Mouse (Mus musculus): ENCODE data around the gene Arl8b. TPM values are rescaled to one million over a fixed set of nuclear protein-coding genes. Genes with fewer than 3 reads are reported as not detected.

Gene Arl8b
- polyA plus RNA-seq, 1 experiment = 41.2 TPM

GRCm38 (mm10) chr6:108791498-108791897, 8.6 kb downstream of the Arl8b start:
- TF ChIP-seq TCF3 (IDR thresholded peaks at IDR 0.05; ENCODE audit: insufficient read length, low read depth) = no peak
- TF ChIP-seq USF1 (IDR thresholded peaks at IDR 0.05; ENCODE audit: low read depth) = no peak
- TF ChIP-seq POLR2A (IDR thresholded peaks at IDR 0.05; ENCODE audit: insufficient read length, low read depth) = no peak
- no peak for TF ChIP-seq CEBPB (IDR thresholded peaks at IDR 0.05; ENCODE audit: insufficient read depth, poor library complexity, severe bottlenecking)
- Histone ChIP-seq H3K4me2 (ENCODE audit: low read depth) (no peak overlapping the region), H3K36me3 (ENCODE audit: control insufficient read depth, insufficient read depth) (no peaks in the 10 kb centered on the region), H3ac (ENCODE audit: control insufficient read depth, insufficient read length) (no peak overlapping the region), H3K4me3 (no peak overlapping the region), H3K27me3 (ENCODE audit: control insufficient read depth, insufficient read depth, insufficient read length) (no peaks in the 10 kb centered on the region), H3K79me2 (ENCODE audit: control insufficient read depth, insufficient read depth) (peaks cover 100% of the 10 kb centered on the region)

- H3ac ChIP-seq (ENCODE audit: control insufficient read depth, insufficient read length) = no peak overlapping the region
- no peaks in the 10 kb centered on the region for H3K36me3 ChIP-seq (ENCODE audit: control insufficient read depth, insufficient read depth)
- TF ChIP-seq E2F4 (IDR thresholded peaks at IDR 0.05; ENCODE audit: insufficient read depth) (no peak), CEBPB (IDR thresholded peaks at IDR 0.05; ENCODE audit: insufficient read depth, poor library complexity, severe bottlenecking) (no peak), SRF (IDR thresholded peaks at IDR 0.05; ENCODE audit: control insufficient read depth, insufficient read length, low read depth) (no peak), MAX (IDR thresholded peaks at IDR 0.05; ENCODE audit: low read depth) (no peak), REST (IDR thresholded peaks at IDR 0.05; ENCODE audit: insufficient read depth, insufficient read length) (no peak), POLR2AphosphoS2 (IDR thresholded peaks at IDR 0.05; ENCODE audit: insufficient read length, low read depth) (no peak), TCF12 (IDR thresholded peaks at IDR 0.05; ENCODE audit: insufficient read depth, poor library complexity, severe bottlenecking) (no peak), USF1 (IDR thresholded peaks at IDR 0.05; ENCODE audit: low read depth) (no peak), POLR2A (IDR thresholded peaks at IDR 0.05; ENCODE audit: insufficient read length, low read depth) (no peak), TCF3 (IDR thresholded peaks at IDR 0.05; ENCODE audit: insufficient read length, low read depth) (no peak), MYOD1 (IDR thresholded peaks at IDR 0.05; ENCODE audit: control insufficient read depth in 1 of 3, insufficient read length in 2 of 3, low read depth in 2 of 3) (no peak), MYOG (IDR thresholded peaks at IDR 0.05; ENCODE audit: control insufficient read depth in 1 of 3, insufficient read depth in 1 of 3, insufficient read length in 2 of 3, low read depth in 2 of 3) (no peak)
- no peaks in the 10 kb centered on the region for H3K27me3 ChIP-seq (ENCODE audit: control insufficient read depth, insufficient read depth, insufficient read length)
- H3K79me2 ChIP-seq (ENCODE audit: control insufficient read depth, insufficient read depth) = peaks cover 100% of the 10 kb centered on the region
- H3K4me3 ChIP-seq = no peak overlapping the region
- H3K4me2 ChIP-seq (ENCODE audit: low read depth) = no peak overlapping the region
Observed at GRCm38 (mm10) chr6:108795912-108796311, 13.0 kb downstream of the Arl8b start.

- H3ac ChIP-seq (ENCODE audit: control insufficient read depth, insufficient read length) = no peak overlapping the region
Observed at GRCm38 (mm10) chr6:108796706-108797105, 13.8 kb downstream of the Arl8b start.

GRCm38 (mm10) chr6:108805194-108805593, 22.3 kb downstream of the Arl8b start:
- Histone ChIP-seq H3K4me2 (ENCODE audit: low read depth) (no peak overlapping the region), H3K4me3 (no peak overlapping the region), H3K36me3 (ENCODE audit: control insufficient read depth, insufficient read depth) (no peaks in the 10 kb centered on the region), H3K79me2 (ENCODE audit: control insufficient read depth, insufficient read depth) (peaks cover 88% of the 10 kb centered on the region), H3ac (ENCODE audit: control insufficient read depth, insufficient read length) (no peak overlapping the region), H3K27me3 (ENCODE audit: control insufficient read depth, insufficient read depth, insufficient read length) (no peaks in the 10 kb centered on the region)
- TF ChIP-seq MAX (IDR thresholded peaks at IDR 0.05; ENCODE audit: low read depth) = no peak
- no peak for TF ChIP-seq REST (IDR thresholded peaks at IDR 0.05; ENCODE audit: insufficient read depth, insufficient read length)
- TF ChIP-seq SRF (IDR thresholded peaks at IDR 0.05; ENCODE audit: control insufficient read depth, insufficient read length, low read depth) = no peak
- no peak for TF ChIP-seq POLR2AphosphoS2 (IDR thresholded peaks at IDR 0.05; ENCODE audit: insufficient read length, low read depth)
- TF ChIP-seq POLR2A (IDR thresholded peaks at IDR 0.05; ENCODE audit: insufficient read length, low read depth) = no peak

More at GRCm38 (mm10) chr6:108796706-108797105, 13.8 kb downstream of the Arl8b start:
- H3K4me2 ChIP-seq (ENCODE audit: low read depth) = no peak overlapping the region
- peaks cover 100% of the 10 kb centered on the region for H3K79me2 ChIP-seq (ENCODE audit: control insufficient read depth, insufficient read depth)
- TF ChIP-seq REST (IDR thresholded peaks at IDR 0.05; ENCODE audit: insufficient read depth, insufficient read length) (no peak), MYOD1 (IDR thresholded peaks at IDR 0.05; ENCODE audit: control insufficient read depth in 1 of 3, insufficient read length in 2 of 3, low read depth in 2 of 3) (no peak), TCF12 (IDR thresholded peaks at IDR 0.05; ENCODE audit: insufficient read depth, poor library complexity, severe bottlenecking) (no peak), CEBPB (IDR thresholded peaks at IDR 0.05; ENCODE audit: insufficient read depth, poor library complexity, severe bottlenecking) (no peak), USF1 (IDR thresholded peaks at IDR 0.05; ENCODE audit: low read depth) (no peak), MYOG (IDR thresholded peaks at IDR 0.05; ENCODE audit: control insufficient read depth in 1 of 3, insufficient read depth in 1 of 3, insufficient read length in 2 of 3, low read depth in 2 of 3) (no peak)
- H3K4me3 ChIP-seq = no peak overlapping the region
- no peaks in the 10 kb centered on the region for H3K27me3 ChIP-seq (ENCODE audit: control insufficient read depth, insufficient read depth, insufficient read length)
- H3K36me3 ChIP-seq (ENCODE audit: control insufficient read depth, insufficient read depth) = no peaks in the 10 kb centered on the region

- no peak overlapping the region for H3ac ChIP-seq (ENCODE audit: control insufficient read depth, insufficient read length)
- H3K4me3 ChIP-seq = no peak overlapping the region
- no peaks in the 10 kb centered on the region for H3K27me3 ChIP-seq (ENCODE audit: control insufficient read depth, insufficient read depth, insufficient read length)
- TF ChIP-seq USF1 (IDR thresholded peaks at IDR 0.05; ENCODE audit: low read depth) = no peak
- TF ChIP-seq E2F4 (IDR thresholded peaks at IDR 0.05; ENCODE audit: insufficient read depth) = no peak
- no peak for TF ChIP-seq MYOG (IDR thresholded peaks at IDR 0.05; ENCODE audit: control insufficient read depth in 1 of 3, insufficient read depth in 1 of 3, insufficient read length in 2 of 3, low read depth in 2 of 3)
- TF ChIP-seq POLR2AphosphoS2 (IDR thresholded peaks at IDR 0.05; ENCODE audit: insufficient read length, low read depth) = no peak
- no peak for TF ChIP-seq SRF (IDR thresholded peaks at IDR 0.05; ENCODE audit: control insufficient read depth, insufficient read length, low read depth)
- TF ChIP-seq CEBPB (IDR thresholded peaks at IDR 0.05; ENCODE audit: insufficient read depth, poor library complexity, severe bottlenecking) = no peak
- no peak for TF ChIP-seq REST (IDR thresholded peaks at IDR 0.05; ENCODE audit: insufficient read depth, insufficient read length)
- TF ChIP-seq TCF12 (IDR thresholded peaks at IDR 0.05; ENCODE audit: insufficient read depth, poor library complexity, severe bottlenecking) = no peak
- no peak for TF ChIP-seq TCF3 (IDR thresholded peaks at IDR 0.05; ENCODE audit: insufficient read length, low read depth)
- TF ChIP-seq MAX (IDR thresholded peaks at IDR 0.05; ENCODE audit: low read depth) = no peak
- no peak overlapping the region for H3K4me2 ChIP-seq (ENCODE audit: low read depth)
- H3K79me2 ChIP-seq (ENCODE audit: control insufficient read depth, insufficient read depth) = peaks cover 88% of the 10 kb centered on the region
- H3K36me3 ChIP-seq (ENCODE audit: control insufficient read depth, insufficient read depth) = no peaks in the 10 kb centered on the region
Observed at GRCm38 (mm10) chr6:108805871-108806270, 23.0 kb downstream of the Arl8b start.

Measured in myocyte (in vitro differentiated cells).